Mouse (Mus musculus): ENCODE results near the gene Kpnb1.
"Not testable (repeated sequence)": the region's sequence is repeated elsewhere in the genome, so short reads cannot be mapped to it uniquely, and the experiment has no call there.

Gene Kpnb1

GRCm38 (mm10) chr11:97187764-97188642 lies at the start of gene Kpnb1:
Gene Kpnb1, minus strand, starts transcription at chr11:97187881.
- peak; percentile 98 for DNase-seq

DNA sequence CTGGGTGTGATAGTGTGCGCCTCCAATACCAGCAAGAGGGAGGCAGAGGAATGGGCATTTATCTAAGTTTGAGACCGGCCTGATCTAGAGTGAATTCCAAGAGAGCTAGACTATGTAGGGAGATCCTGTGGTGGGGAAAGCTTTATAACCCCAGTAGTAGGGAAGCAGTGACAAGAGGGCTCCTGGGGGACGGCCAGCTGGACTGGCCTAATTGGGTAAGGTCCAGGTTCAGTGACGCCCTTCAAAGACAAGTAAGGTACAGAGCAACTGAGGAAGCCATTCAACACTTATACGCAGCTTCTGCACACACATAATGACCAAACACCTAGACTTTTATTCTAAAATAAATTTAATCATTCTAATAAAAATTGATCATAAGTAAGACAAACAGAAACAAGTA lies 44.8 kb upstream of the Kpnb1 start:
- peak; percentile 35 for DNase-seq

DNA sequence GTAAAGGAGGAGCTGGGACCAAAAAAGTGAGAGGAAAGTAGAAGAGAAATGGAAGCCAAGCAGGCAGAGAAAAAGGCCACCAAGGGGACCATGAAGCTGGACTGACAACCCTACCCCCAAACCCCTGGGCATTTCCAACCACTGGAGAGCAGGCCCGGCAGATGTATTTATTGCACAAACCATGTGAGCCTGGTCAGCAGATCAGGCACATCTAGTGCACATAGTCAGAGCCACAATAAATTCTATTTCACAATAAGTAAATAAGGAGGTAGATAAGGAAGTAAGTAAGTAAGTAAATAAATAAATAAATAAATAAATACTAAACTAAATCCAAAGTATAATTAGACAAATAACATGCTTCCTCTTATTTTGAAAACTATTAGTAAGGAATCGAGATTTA lies 41.7 kb upstream of the Kpnb1 start:
- no peak for DNase-seq

- DNase-seq = no peak
Measured at GRCm38 (mm10) chr11:97228985-97229384, 41.3 kb upstream of the Kpnb1 start.

DNA sequence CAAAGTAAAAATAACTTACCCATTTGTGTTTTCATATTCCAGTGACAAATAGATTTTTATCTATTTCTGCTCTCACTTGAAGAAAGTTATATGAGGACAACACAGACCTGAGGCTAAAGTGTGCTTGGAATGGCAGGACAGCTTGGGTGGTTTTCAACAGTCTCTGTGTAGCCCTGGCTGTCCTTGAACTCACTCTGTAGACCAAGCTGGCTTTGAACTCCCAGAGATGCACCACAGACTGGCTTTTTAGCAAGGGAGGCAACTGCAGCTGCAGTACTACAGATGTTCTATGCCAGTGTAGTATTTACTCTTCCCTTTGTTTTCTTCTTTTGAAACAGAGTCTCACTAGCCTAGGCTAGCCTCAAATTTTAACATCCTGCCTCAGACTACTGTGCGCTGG lies 38.5 kb upstream of the Kpnb1 start:
- DNase-seq = no peak

GRCm38 (mm10) chr11:97223485-97223884 lies 35.8 kb upstream of the Kpnb1 start:
- DNase-seq = no peak

DNA sequence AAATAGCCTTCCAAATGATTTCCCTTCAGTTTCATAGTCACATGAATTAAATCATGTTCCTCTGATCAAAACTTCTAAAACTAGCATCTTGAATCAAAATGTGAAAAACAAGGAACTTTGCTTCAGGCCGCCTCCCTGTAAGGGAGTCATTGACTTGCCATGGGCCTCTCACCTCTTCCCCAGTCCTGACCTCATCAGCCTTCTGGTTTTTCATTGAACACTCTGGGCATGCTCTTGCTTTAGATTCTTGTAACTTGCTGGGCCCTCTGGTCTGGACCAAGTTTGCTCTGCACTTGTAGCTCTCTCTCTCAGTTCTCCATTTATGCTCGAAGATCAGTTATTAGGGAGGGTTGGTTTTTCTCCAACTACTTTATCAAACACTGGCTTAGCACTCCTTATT lies 33.9 kb upstream of the Kpnb1 start:
- DNase-seq = no peak

GRCm38 (mm10) chr11:97220211-97220610 lies 32.5 kb upstream of the Kpnb1 start:
- no peak for DNase-seq

- DNase-seq = no peak
Measured at GRCm38 (mm10) chr11:97214411-97214810, 26.7 kb upstream of the Kpnb1 start.

- no peak for DNase-seq
Measured at GRCm38 (mm10) chr11:97210728-97211400, 23.2 kb upstream of the Kpnb1 start.

- DNase-seq = no peak
Measured at GRCm38 (mm10) chr11:97207011-97207422, 19.3 kb upstream of the Kpnb1 start.

GRCm38 (mm10) chr11:97199519-97199918 lies 11.8 kb upstream of the Kpnb1 start:
- no peak for DNase-seq

DNA sequence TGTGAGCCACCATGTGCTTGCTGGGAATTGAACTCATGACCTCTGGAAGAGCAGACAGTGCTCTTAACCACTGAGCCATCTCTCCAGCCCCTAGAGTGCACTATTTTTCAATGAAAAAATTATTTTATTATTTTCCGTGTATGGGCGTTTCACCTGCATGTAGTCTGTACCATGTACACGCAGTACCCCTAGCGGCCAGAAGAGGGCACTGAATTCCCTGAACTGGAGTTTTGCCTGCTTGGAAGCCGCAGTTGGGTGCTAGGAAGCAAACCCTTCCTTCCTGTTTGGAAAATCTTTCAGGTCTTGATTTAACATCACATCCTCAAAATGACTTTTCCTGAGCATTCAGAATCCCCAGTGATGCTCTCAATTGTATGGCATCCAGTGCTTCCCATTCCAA lies 10.9 kb upstream of the Kpnb1 start:
- DNase-seq = peak; percentile 39

GRCm38 (mm10) chr11:97197021-97197420 lies 9.3 kb upstream of the Kpnb1 start:
- DNase-seq = no peak

GRCm38 (mm10) chr11:97196541-97196940 lies 8.9 kb upstream of the Kpnb1 start:
- no peak for DNase-seq

GRCm38 (mm10) chr11:97192621-97192951 lies 4.9 kb upstream of the Kpnb1 start:
- DNase-seq = no peak

- no peak for DNase-seq
Measured at GRCm38 (mm10) chr11:97191915-97192620, 4.4 kb upstream of the Kpnb1 start.

DNA sequence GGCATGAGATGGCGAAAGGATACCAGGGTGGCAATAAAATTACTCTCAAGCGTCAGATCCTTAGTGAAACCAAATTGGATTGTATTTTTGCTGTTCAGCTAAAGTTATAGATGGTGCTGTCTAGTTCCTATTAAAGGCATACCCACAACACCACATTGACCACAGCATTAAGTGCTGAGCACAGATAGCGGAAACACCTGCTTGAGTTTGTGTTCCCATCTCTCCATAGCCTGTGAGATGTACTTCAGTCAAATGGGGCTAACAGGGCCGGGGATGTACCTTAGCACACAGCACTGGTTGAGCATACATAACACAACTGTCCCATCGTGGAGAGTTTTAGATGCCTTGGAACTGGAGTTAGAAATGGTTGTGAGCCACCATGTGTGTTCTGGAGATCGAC lies 3.3 kb upstream of the Kpnb1 start:
- DNase-seq = no peak

- DNase-seq = not testable (repeated sequence)
Measured at GRCm38 (mm10) chr11:97189645-97190044, 2.0 kb upstream of the Kpnb1 start.

- DNase-seq = no peak
Measured at GRCm38 (mm10) chr11:97189231-97189630, 1.6 kb upstream of the Kpnb1 start.

GRCm38 (mm10) chr11:97188643-97188955 lies 918 bp upstream of the Kpnb1 start:
- DNase-seq = no peak

GRCm38 (mm10) chr11:97186947-97187763 lies 526 bp downstream of the Kpnb1 start:
- DNase-seq = peak; percentile 97
